Mouse (Mus musculus) embryonic facial prominence, embryonic 13.5 days (tissue): ENCODE measurements around the gene Gm9268. TPM values are rescaled to one million over a fixed set of nuclear protein-coding genes. Genes with fewer than 3 reads are reported as not detected.
"Not testable (repeated sequence)": the region's sequence is repeated elsewhere in the genome, so short reads cannot be mapped to it uniquely, and the experiment has no call there.

ENCODE experiments used
- ATAC-seq: fragments of 200-750 bp; cut with Nextera tagmentation; 2 replicates; pipeline ENCODE4 v1.8.0; 2017; ENCODE audit warnings: low read depth; ENCODE audit not compliant: insufficient number of reproducible peaks, insufficient read depth, low FRiP score, low TSS enrichment
- H3K27ac ChIP-seq: fragments of 300-500 bp; sonication (generic); 2 replicates; pipeline ENCODE4 v1.5.1; 2015; ENCODE audit warnings: moderate library complexity, mild to moderate bottlenecking, inconsistent platforms
- H3K27me3 ChIP-seq: fragments of 300-500 bp; sonication (generic); 2 replicates; pipeline ENCODE4 v1.6.1; 2015; ENCODE audit warnings: mild to moderate bottlenecking, inconsistent platforms
- H3K36me3 ChIP-seq: fragments of 300-500 bp; sonication (generic); 2 replicates; pipeline ENCODE4 v1.6.1; 2015; ENCODE audit warnings: mild to moderate bottlenecking, inconsistent platforms
- H3K4me1 ChIP-seq: fragments of 300-500 bp; sonication (generic); 2 replicates; pipeline ENCODE4 v1.6.1; 2015; ENCODE audit warnings: inconsistent platforms
- H3K4me2 ChIP-seq: fragments of 300-500 bp; sonication (generic); 2 replicates; pipeline ENCODE4 v1.6.1; 2015; ENCODE audit warnings: moderate library complexity, mild to moderate bottlenecking, inconsistent platforms
- H3K4me3 ChIP-seq: fragments of 300-500 bp; sonication (generic); 2 replicates; pipeline ENCODE4 v1.5.1; 2015; ENCODE audit warnings: mild to moderate bottlenecking, inconsistent platforms
- H3K9ac ChIP-seq: fragments of 300-500 bp; sonication (generic); 2 replicates; pipeline ENCODE4 v1.6.1; 2015; ENCODE audit warnings: mild to moderate bottlenecking, inconsistent platforms
- H3K9me3 ChIP-seq: fragments of 300-500 bp; sonication (generic); 2 replicates; pipeline ENCODE4 v1.6.1; 2016; ENCODE audit warnings: inconsistent platforms
- WGBS: fragments of 180-500 bp; shearing (Covaris S2); methylation state at CpG from one replicate; pipeline ENCODE4 v1.1.7; 2015; ENCODE audit warnings: mixed read lengths; 5-methylcytosine and 5-hydroxymethylcytosine counted together
- polyA plus RNA-seq: library from polyadenylated mRNA; unstranded; fragments of >200 nt; fragmentation: Nextera tagmentation; extraction: Ambion mirVana; gene quantifications from 2 replicates; pipeline ENCODE4 v1.2.1, GENCODE M21; 2015

Gm9268 gene
- not detected in 2 replicates for polyA plus RNA-seq

- not testable (repeated sequence) for ATAC-seq, H3K9ac ChIP-seq, H3K36me3 ChIP-seq, H3K9me3 ChIP-seq, H3K27me3 ChIP-seq, H3K4me1 ChIP-seq, H3K27ac ChIP-seq, H3K4me3 ChIP-seq, H3K4me2 ChIP-seq
- WGBS, result no CpG with 5 or more reads among the region's 1 CpGs
Observed at GRCm38 (mm10) chr7:43018465-43018864, at the start of gene Gm9268. Gene Gm9268 (plus strand): TSS chr7:43018765.

- no peak for ATAC-seq
- WGBS, result 76% methylated on average over 11 of the region's 11 CpGs
- H3K27ac ChIP-seq, result no peak overlapping the region
- H3K4me1 ChIP-seq, result no peaks in the 10 kb centered on the region
- no peaks in the 10 kb centered on the region for H3K27me3 ChIP-seq
- no peak overlapping the region for H3K4me3 ChIP-seq
- no peak overlapping the region for H3K4me2 ChIP-seq
- no peak overlapping the region for H3K9ac ChIP-seq
- peaks cover 63% of the 10 kb centered on the region for H3K9me3 ChIP-seq
- H3K36me3 ChIP-seq, result no peaks in the 10 kb centered on the region
Observed at GRCm38 (mm10) chr7:42980098-42980497, 38.5 kb upstream of the Gm9268 start.

GRCm38 (mm10) chr7:42980739-42981138 is 37.8 kb upstream of the Gm9268 start:
- H3K4me2 ChIP-seq, result no peak overlapping the region
- no peak overlapping the region for H3K27ac ChIP-seq
- no peaks in the 10 kb centered on the region for H3K27me3 ChIP-seq
- no peaks in the 10 kb centered on the region for H3K4me1 ChIP-seq
- no peak for ATAC-seq
- peaks cover 63% of the 10 kb centered on the region for H3K9me3 ChIP-seq
- H3K36me3 ChIP-seq, result no peaks in the 10 kb centered on the region
- H3K4me3 ChIP-seq, result no peak overlapping the region
- no peak overlapping the region for H3K9ac ChIP-seq
- 85% methylated on average over 10 of the region's 10 CpGs for WGBS

GRCm38 (mm10) chr7:43077831-43078230 is 59.3 kb downstream of the Gm9268 start:
- WGBS, result 86% methylated on average over 8 of the region's 8 CpGs
- Histone ChIP-seq H3K9me3 (peaks cover 15% of the 10 kb centered on the region), H3K9ac (no peak overlapping the region), H3K36me3 (no peaks in the 10 kb centered on the region), H3K27ac (no peak overlapping the region), H3K4me1 (no peaks in the 10 kb centered on the region), H3K27me3 (no peaks in the 10 kb centered on the region), H3K4me3 (no peak overlapping the region), H3K4me2 (no peak overlapping the region)
- no peak for ATAC-seq

Other genes with a start within 250 kb of the Gm9268 start
- not detected in 2 replicates for gene Vmn2r62, start 225.2 kb upstream of the Gm9268 start, polyA plus RNA-seq
- not detected in 2 replicates for gene Gm2381, start 151.5 kb upstream of the Gm9268 start, polyA plus RNA-seq
- gene Vmn2r63, start 84.9 kb upstream of the Gm9268 start, polyA plus RNA-seq, result not detected in 2 replicates
- gene Zfp936, start 95.5 kb downstream of the Gm9268 start, polyA plus RNA-seq, result not detected in 2 replicates